Mouse (Mus musculus) granulocyte monocyte progenitor cell, adult 5-6 weeks (primary cell): ENCODE measurements around the gene Ifnl2. TPM values are rescaled to one million over a fixed set of nuclear protein-coding genes. Genes with fewer than 3 reads are reported as not detected.
"Not testable (repeated sequence)": the region's sequence is repeated elsewhere in the genome, so short reads cannot be mapped to it uniquely, and the experiment has no call there.

Experiments used
- ATAC-seq: replicated peaks from 2 replicates; pipeline ENCODE4 v1.8.0; 2016; ENCODE audit warnings: mild to moderate bottlenecking, moderate TSS enrichment, inconsistent platforms; ENCODE audit not compliant: poor library complexity, severe bottlenecking
- total RNA-seq, 2 experiments: library from RNA; stranded (forward) in 1 of 2; stranded (reverse) in 1 of 2; fragments of 200-712, 200-1000 nt in 1 of 2; fragments of >200 nt in 1 of 2; fragmentation: Nextera tagmentation in 1 of 2; gene quantifications; 2 replicates each; pipeline ENCODE4 v1.2.3; 2014 to 2017

The Ifnl2 gene
- total RNA-seq (2014; fragmentation: Nextera tagmentation) (not detected in 2 replicates), total RNA-seq (2017) (not detected in 2 replicates)

GRCm38 (mm10) chr7:28510405-28510974, at the start of gene Ifnl2:
TSS of gene Ifnl2 (minus strand) at chr7:28510455.
- ATAC-seq = not testable (repeated sequence)

DNA sequence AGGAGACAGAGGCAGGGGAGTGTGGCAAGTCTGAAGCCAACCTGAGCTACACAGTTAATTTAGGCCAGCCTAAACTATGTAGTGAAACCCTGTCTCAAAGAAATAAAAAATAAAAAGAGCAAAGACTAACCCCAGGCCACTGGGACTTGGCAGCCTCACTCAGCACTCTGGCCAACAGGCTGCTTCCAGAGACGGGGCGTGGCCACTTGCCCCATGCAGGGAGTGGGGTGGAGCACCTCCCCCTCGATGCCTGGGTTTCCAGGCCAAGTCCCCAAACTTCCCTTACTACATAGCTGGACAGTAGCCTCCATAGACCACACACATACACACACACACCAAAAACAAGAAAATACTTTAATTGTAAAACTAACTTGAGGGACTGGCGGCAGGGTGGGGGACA, 48.2 kb upstream of the Ifnl2 start:
- no peak for ATAC-seq

DNA sequence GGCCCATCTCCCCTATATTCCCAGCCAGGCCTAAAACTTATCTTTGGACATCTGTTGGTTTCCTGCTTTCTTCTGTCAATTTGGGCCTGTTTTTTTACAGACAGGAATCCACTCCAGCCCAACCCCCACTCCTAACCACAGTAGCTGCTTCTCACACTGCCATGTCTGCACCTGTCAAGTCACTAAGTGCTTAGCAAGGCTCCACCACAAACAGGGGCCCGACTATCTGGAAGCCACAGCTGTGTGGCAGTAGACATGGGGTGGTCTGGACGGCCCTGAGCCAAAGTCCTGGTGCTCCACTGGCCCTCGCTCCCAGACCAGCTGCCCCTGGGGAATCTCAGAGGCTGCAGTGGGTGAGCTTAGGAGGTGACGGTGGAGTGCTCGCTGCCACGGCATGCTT, 47.5 kb upstream of the Ifnl2 start:
- peak; percentile 35; the same call in 1 of the 2 replicates for ATAC-seq

- ATAC-seq = no peak
Measured at GRCm38 (mm10) chr7:28557069-28557468, 46.8 kb upstream of the Ifnl2 start.

GRCm38 (mm10) chr7:28555939-28556535, 45.8 kb upstream of the Ifnl2 start:
- no peak for ATAC-seq

GRCm38 (mm10) chr7:28553076-28553475, 42.8 kb upstream of the Ifnl2 start:
- no peak for ATAC-seq

DNA sequence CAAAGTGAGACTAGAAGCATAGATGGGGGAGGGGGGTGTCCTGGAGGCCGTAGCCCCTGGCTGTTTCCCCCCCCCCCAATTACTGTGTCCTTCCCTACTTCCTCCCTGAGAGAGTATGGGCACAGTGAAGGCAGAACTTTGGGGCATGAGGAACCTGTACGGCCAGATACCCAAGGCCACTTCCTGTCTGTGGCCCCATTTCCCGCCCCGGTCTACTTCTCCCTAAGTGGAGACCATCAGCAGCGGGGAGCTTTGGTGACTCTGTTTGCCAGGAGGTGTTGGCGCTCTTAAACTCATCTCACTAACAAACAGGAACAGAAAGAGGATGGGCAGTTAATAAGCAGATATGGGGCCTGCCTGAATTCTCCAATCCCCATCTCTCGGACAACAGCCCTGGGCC, 37.4 kb upstream of the Ifnl2 start:
- peak; percentile 94 for ATAC-seq

DNA sequence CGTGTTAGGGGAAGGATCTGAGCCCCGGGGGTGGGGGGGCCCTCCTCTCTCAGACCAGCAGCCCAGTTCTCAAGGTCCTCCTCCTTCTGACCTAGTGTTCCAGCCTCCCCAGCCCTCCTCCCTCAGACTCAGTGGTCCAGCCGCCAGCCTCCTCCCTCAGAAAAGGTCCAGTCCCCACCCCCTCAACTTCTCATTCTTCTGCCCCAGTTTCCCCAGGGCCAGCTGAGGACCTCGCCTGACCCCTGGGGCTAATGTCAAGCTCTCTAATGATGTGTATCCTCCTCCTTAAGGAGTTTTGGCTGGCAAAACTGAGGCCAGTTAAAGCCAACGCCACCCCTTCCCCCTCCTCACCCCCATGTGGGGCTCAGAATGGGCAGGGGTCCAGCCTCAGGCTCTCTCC, 36.9 kb upstream of the Ifnl2 start, which contains the start of gene Nccrp1:
TSS of gene Nccrp1 (minus strand) at position 101 of the 400 bp plus-strand sequence.
- 0 out of 2 replicates have a peak, but pooled peaks have one; percentile 13 for ATAC-seq

DNA sequence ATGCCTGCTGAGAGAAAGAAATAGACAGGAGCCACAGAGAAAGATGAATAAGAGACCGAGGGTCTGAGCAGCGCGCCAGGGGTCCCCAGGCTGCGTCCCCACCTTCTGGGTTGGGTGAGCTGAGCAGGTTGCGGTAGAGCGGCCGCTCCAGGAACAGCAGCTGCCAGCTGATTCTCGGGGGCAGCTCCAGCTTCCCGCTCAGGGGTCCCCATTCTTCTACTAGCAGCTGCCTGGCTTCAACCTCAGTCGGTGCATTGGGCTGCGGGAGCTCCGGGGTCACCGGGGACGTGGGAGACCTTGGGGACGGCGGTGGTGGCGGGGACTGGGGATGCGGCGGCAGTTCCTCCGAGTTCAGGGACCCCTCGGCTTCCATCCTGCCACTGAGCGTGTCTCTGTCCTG, 36.4 kb upstream of the Ifnl2 start:
- ATAC-seq = 0 out of 2 replicates have a peak, but pooled peaks have one; percentile 6

DNA sequence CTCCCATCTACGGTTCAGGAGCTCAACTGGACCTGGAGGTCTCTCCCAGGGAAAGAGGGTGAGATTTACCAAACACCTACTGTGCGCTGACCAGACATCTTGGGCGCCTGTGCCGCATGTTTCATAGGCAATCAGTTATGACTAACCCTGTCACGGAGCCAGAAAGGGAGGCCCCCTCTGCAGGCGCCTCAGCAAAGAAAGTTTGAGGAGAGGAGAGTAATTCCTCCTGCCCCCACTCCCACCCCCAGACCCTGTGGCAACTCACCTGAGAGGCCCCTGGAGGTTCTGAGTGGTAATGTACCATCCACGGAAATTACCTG, 35.6 kb upstream of the Ifnl2 start:
- no peak for ATAC-seq

- ATAC-seq = no peak
Measured at GRCm38 (mm10) chr7:28545048-28545890, 35.0 kb upstream of the Ifnl2 start.

DNA sequence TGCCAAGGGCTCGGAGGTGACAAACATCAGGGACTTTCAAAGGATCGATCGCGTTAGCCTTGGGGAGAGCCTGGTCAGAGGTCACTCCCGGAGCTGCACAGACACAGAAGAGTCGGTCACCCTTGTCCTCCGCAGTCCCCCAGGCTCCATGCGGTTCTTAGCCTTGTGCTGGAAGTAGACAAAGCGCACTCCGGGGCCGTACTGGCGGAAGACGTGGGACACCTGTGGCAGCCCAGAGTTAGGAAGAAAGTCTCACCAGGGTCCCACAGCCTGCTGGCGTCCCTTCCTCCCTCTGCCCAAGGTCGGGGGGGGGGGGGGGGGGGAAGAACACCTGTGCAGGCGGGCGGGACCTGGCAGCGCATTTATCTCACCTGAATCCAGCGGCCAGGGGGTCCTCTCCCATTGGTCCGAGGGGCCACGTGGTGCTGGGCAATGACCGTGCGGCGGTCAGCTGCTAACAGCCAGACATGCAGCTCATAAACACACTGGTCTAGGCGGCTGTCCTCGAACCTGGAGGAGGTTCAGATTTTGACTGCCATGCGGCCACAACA, 33.9 kb upstream of the Ifnl2 start:
- no peak for ATAC-seq

- ATAC-seq = no peak
Measured at GRCm38 (mm10) chr7:28540526-28540925, 30.3 kb upstream of the Ifnl2 start, which contains the start of gene Sycn. TSS of gene Sycn (plus strand) at chr7:28540885.

- ATAC-seq = not testable (repeated sequence)
Measured at GRCm38 (mm10) chr7:28538886-28539285, 28.6 kb upstream of the Ifnl2 start.

DNA sequence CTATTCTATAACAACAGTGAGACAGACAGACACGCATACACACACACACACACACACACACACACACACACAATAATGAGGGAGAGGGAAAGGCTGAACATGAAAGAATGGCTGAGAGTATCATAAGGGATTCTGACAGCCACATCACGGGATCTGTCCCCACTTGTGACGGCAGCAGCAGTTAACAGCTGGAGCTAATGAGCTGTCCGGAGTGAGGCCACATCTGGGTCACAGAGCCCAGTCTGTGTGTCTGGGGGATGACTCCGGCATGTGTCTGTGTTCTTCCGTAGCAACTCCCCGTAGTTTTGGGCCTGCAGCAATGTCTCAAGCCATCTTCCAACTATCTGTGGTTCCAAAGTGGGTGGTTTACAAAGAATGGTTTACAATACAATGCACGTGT, 21.8 kb upstream of the Ifnl2 start:
- no peak for ATAC-seq

- peak; percentile 96 for ATAC-seq
Measured at GRCm38 (mm10) chr7:28527922-28528719, 17.9 kb upstream of the Ifnl2 start.

DNA sequence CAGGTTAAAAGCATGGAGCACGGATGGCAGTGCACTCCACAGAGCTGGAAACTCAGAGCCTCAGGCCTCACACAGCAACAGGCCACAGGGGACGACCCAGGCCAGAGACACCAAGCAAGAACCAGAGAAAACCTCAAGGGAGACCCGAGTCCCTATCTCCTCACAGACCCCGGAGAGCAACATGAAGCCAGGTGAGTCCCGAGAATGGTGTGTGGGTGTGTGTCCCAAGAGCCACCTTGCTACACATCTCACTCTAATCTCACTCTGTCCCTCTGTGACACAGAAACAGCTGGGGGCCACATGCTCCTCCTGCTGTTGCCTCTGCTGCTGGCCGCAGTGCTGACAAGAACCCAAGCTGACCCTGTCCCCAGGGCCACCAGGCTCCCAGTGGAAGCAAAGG, 12.3 kb upstream of the Ifnl2 start, which contains the start of gene Ifnl3:
TSS of gene Ifnl3 (plus strand) at position 301 of the 400 bp plus-strand sequence.
- ATAC-seq = not testable (repeated sequence)

DNA sequence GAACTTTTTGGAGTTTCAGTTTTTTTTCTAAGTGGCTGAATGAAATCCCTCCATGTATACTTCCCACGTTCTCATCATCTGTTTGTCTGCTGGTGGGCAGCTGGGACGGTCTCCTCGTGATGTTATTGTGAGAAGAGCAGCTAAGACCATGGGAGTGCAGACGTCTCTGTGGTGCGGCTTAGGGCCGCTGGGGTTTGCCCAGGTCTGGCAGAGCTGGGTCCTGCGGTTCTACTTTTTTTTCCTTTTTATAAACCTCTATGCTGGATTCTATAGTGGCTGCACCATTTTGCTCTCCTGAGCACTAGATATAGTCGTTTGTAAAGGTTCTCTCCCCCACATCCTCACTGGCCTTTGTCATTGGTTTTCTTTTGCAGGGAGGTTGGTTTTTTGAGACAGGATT, 1.2 kb upstream of the Ifnl2 start:
- no peak for ATAC-seq

DNA sequence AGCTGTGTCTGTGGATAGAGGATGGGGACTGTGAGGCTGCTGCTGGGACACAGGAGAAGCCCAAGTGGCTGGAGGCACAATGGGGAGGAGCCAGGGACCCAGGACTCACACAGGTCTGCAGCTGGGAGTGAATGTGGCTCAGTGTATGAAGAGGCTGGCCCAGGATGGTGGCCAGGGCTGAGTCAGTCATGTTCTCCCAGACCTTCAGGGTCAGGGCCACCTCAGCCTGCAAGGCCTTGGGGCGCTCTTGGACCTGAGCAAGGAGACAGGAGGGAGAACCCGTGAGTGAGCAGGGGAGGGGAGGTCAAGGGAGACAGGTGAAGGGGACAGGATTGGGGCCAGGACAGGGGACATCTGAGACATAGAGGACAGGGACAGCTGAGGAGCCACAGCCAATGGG, 1.1 kb downstream of the Ifnl2 start:
- not testable (repeated sequence) for ATAC-seq

DNA sequence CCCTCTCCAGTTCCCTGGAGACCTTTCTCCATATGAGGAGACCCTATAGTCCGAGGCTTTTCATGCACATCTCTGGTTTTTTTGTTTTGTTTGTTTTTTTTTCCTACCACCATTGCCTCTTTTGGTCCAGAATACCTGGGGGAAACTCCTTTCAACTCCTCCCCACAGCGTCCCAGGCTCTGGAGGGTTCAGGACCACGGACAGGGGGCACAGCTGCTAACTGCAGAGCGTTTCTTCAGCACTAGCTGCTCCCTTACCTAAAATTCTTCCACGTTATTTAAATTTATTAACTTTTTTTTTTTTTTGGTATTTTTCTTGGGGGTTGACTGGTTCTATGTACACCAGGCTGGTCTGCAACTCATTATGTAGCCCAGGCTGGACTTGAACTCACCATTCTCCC, 4.7 kb downstream of the Ifnl2 start:
- no peak; the same call in 1 of the 2 replicates for ATAC-seq
